Mouse (Mus musculus) WW6 (cell line): ENCODE data around the gene Mplkip.

Source experiments
- DNase-seq: peaks from one replicate; pipeline ENCODE4 v3.0.0-alpha.2; 2013; ENCODE audit warnings: low read depth, low spot score

The Mplkip gene

DNA sequence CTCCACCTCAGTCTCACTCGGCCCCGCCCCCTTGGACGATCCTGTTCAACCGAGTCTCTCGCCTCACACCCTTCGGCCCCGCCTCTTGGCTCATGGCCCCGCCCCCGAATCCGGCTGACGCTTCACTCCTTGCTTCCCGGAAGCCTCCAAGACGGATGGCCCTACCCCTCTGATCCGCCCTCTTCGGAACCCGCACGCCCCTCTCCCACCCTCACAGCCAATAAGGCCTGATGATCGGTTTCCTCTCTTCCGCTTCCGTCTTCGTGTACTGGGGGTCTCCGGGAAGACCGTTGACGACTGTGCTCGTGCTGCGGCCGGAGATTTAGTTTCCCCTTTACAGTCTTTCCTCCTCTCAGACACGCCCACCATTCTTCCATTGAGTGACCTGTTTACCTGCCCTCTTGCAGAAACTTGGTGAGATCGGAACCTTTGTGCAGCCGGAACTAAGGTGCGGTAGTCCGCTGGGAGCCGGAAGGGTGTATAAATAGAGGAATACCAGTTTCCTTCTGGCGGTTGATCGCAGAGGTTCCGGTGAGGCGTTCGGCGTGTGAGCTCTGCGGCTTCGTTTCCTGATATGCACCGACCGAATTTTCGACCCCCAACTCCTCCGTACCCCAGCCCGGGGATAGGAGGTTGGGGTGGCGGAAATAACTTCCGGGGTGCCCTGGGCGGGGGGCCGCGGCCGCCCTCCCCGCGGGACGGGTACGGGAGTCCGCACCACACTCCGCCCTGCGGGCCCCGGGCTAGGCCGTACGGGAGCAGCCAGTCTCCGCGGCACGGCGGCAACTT is at the start of gene Mplkip, which contains the start of gene Sugct:
TSS of gene Mplkip (plus strand) at position 282 of the 789 bp plus-strand sequence.
TSS of gene Sugct (minus strand) at position 643 of the 789 bp plus-strand sequence.
- peak; percentile 99 for DNase-seq

- no peak for DNase-seq
These were observed 27.6 kb upstream of the Mplkip start for GRCm38 (mm10) chr13:17667380-17667779.

- no peak for DNase-seq
These were observed 23.9 kb upstream of the Mplkip start for GRCm38 (mm10) chr13:17671122-17671521.

- DNase-seq: no peak
These were observed 5.5 kb upstream of the Mplkip start for GRCm38 (mm10) chr13:17689461-17689860.

DNA sequence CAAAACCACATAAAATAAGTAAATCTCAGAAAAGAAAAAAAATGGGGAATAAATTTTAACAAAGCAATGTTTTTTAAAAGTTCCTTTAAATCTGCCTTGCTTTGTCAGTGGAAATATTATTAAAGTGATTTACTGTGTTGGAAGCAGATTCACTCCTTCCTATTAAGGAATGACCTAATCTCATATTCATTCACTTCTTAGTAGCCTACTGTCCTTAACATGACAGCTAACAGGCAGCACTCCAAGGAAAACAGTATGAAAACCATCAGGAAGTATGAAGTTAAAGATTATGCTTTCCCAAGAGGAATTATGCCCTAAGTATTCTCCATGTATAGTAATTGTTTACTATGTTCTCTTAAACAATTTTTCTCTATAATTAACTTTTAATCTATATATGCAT is 4.3 kb upstream of the Mplkip start:
- no peak for DNase-seq

DNA sequence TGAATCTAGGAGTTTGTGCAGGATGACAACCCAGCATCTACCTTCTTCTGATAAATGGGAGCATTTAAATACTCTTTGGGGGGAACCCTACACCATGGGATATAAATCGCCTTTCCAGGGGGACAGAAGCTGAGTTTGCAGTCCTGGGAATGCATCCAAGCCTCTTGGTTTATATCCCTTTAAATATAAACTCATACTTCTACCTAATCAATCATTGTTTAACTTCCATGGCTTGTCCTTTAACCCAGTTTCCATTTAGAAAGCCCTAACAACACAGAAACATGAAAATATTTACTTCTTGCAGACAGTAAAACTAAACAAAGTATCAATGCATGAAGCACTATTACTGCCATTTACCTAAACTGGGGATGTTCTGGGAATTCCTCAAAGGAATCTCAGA is 3.6 kb upstream of the Mplkip start:
- DNase-seq: no peak

GRCm38 (mm10) chr13:17693816-17694215 is 1.2 kb upstream of the Mplkip start:
- DNase-seq: no peak

GRCm38 (mm10) chr13:17694414-17694813 is 578 bp upstream of the Mplkip start:
- DNase-seq: peak; percentile 7

- no peak for DNase-seq
These were observed 1.0 kb downstream of the Mplkip start for GRCm38 (mm10) chr13:17695898-17696580.

DNA sequence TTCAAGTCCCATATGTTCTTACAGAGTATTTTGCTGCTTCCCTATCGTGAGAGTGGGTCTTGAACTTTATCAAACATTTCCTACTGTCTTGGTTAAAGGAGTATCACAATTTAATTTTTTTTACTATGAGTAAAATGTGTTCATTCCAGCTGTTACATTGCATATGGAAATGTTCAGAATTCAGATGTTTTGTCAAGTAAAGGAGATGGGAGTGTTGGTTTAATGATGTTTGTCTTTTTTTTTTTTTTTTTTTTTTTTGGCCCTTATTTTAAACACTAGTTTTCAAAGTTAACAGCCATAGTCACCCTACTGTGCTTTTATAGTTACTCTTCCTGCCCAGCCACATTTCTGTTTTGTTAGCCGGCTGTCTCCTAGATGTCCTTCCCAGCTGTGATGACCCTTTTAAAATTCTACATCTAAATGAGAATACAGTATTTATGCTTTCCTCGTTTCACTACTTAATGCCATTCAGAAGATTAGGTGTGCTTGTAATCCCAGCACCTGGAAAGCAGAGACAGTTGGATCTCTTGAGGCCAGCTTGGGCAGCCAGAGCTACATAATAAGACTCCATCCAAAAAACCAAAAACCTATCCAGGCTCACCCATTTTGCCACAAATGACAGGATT is 5.2 kb downstream of the Mplkip start:
- DNase-seq: no peak

- DNase-seq: no peak
These were observed 6.3 kb downstream of the Mplkip start for GRCm38 (mm10) chr13:17701322-17701721.

GRCm38 (mm10) chr13:17702311-17702710 is 7.3 kb downstream of the Mplkip start:
- no peak for DNase-seq

GRCm38 (mm10) chr13:17705188-17705826 is 10.3 kb downstream of the Mplkip start:
- no peak for DNase-seq

- no peak for DNase-seq
These were observed 13.9 kb downstream of the Mplkip start for GRCm38 (mm10) chr13:17708784-17709311.

- DNase-seq: no peak
These were observed 22.4 kb downstream of the Mplkip start for GRCm38 (mm10) chr13:17717357-17717756.

GRCm38 (mm10) chr13:17727922-17728321 is 32.9 kb downstream of the Mplkip start:
- no peak for DNase-seq

- DNase-seq: no peak
These were observed 33.8 kb downstream of the Mplkip start for GRCm38 (mm10) chr13:17728798-17729197.
